Mouse (Mus musculus) liver, adult 2 months (tissue): Measurements from ENCODE around the gene Rhno1. TPM values are rescaled to one million over a fixed set of nuclear protein-coding genes. Genes with fewer than 3 reads are reported as not detected.

Experiments used
- DNase-seq: peaks from one replicate; pipeline ENCODE4 v3.0.0-alpha.2; 2011; ENCODE audit warnings: low read depth, low spot score; ENCODE audit errors: extremely low read depth
- H3K27ac ChIP-seq: fragments of 200-500 bp; replicated peaks from 2 replicates; pipeline ENCODE4 v1.5.1; 2012; ENCODE audit warnings: low read depth, mild to moderate bottlenecking, control low read depth, inconsistent platforms, low read length; ENCODE audit not compliant: insufficient read depth
- H3K27me3 ChIP-seq: fragments of 200-500 bp; 2 replicates; pipeline ENCODE4 v1.6.1; 2012; ENCODE audit warnings: mild to moderate bottlenecking, moderate library complexity, low read length, inconsistent platforms; ENCODE audit not compliant: control insufficient read depth, insufficient read depth
- H3K36me3 ChIP-seq: fragments of 200-500 bp; 2 replicates; pipeline ENCODE4 v1.6.1; 2012; ENCODE audit warnings: low read length, inconsistent platforms; ENCODE audit not compliant: control insufficient read depth, insufficient read depth
- H3K4me1 ChIP-seq: fragments of 200-500 bp; 2 replicates; pipeline ENCODE4 v1.6.1; 2011; ENCODE audit warnings: low read length; ENCODE audit not compliant: control insufficient read depth, insufficient read depth
- H3K4me3 ChIP-seq: fragments of 200-500 bp; 2 replicates; pipeline ENCODE4 v1.5.1; 2011; ENCODE audit warnings: low read depth, mild to moderate bottlenecking, control low read depth, low read length, moderate library complexity; ENCODE audit not compliant: insufficient read depth
- H3K79me2 ChIP-seq: fragments of 200-500 bp; 2 replicates; pipeline ENCODE4 v1.6.1; 2012; ENCODE audit warnings: inconsistent platforms, mild to moderate bottlenecking, low read length, moderate library complexity; ENCODE audit not compliant: control insufficient read depth, insufficient read depth
- H3K9ac ChIP-seq: fragments of 200-500 bp; 2 replicates; pipeline ENCODE4 v1.6.1; 2012; ENCODE audit warnings: low read depth, mild to moderate bottlenecking, control low read depth, inconsistent platforms, low read length
- CTCF ChIP-seq: fragments of 200-500 bp; IDR thresholded peaks from 2 replicates; pipeline ENCODE4 v1.5.1; 2011; ENCODE audit warnings: low read depth, low read length, control low read depth
- POLR2A ChIP-seq: fragments of 200-500 bp; IDR thresholded peaks from 2 replicates; pipeline ENCODE4 v1.6.1; 2011; ENCODE audit warnings: low read length, control low read depth; ENCODE audit not compliant: insufficient read depth; ENCODE audit errors: extremely low read depth
- WGBS: fragments of 180-500 bp; shearing (Covaris S2); methylation state at CpG from one replicate; pipeline ENCODE4 v1.1.7; 2018; 5-methylcytosine and 5-hydroxymethylcytosine counted together
- polyA plus RNA-seq: library from polyadenylated mRNA; depleted of rRNA; stranded (reverse); fragments of >200 nt; gene quantifications from 2 replicates; pipeline ENCODE4 v1.2.3, GENCODE M21; 2012
- total RNA-seq: library from RNA; depleted of rRNA; stranded (reverse); fragments of >200 nt; gene quantifications from 2 replicates; pipeline ENCODE4 v1.2.3, GENCODE M21; 2014

The Rhno1 gene
- total and polyA plus RNA-seq, 2 experiments, result 3.0 to 4.2 TPM

DNA sequence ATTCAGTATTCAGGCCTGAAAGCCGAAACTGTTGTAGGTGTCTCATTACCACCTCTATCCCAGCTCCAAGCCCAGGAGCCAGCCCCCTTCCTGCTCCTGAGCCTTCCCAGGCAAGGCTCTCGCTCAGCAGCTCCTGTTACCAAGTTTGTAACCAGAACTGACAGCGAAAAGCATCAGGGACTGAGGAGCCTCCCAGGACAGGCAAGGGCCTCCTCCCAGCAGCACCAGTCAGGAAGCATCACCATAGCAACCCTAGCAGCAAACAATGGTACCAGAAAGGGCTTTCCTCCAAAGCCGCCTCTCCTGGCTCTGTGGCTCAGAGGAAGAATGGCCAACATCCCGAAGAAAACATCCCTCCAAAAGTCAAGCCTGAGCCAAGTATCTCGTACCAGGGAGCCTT, 12.5 kb upstream of the Rhno1 start, which contains the start of the genes Tex52 and Gm44596:
Tex52 (plus strand) TSS at position 265 of the 400 bp plus-strand sequence.
Gm44596 (plus strand) TSS at position 312 of the 400 bp plus-strand sequence.
- DNase-seq, result no peak

DNA sequence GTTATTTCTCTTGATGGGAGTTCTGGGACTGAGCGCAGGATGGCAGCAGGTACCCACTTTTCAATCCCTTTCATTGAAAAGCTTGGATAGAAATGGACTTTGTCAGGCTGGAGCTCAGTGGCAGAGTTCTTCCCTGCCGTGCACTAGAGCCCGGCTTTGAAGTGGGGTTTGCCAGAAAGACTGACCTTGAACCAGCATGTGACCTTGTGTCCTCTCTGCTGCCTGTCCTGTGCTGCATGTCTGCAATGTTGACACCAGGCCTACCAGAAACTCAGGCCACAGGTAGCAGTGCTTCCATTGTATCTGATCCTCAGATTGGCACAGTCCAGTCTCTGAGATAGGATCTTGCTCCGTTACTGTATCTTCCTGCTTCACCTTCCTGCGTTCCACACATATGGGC, 7.3 kb upstream of the Rhno1 start:
- H3K4me3 ChIP-seq, result no peak overlapping the region
- H3K4me1 ChIP-seq, result no peaks in the 10 kb centered on the region
- H3K9ac ChIP-seq, result no peak overlapping the region
- TF ChIP-seq POLR2A (no peak), CTCF (no peak)
- peak; percentile 62 for DNase-seq
- H3K27me3 ChIP-seq, result no peaks in the 10 kb centered on the region
- H3K79me2 ChIP-seq, result no peaks in the 10 kb centered on the region
- H3K27ac ChIP-seq, result no peak overlapping the region
- WGBS, result 62% methylated on average over 5 of the region's 5 CpGs
- H3K36me3 ChIP-seq, result no peaks in the 10 kb centered on the region

More for the DNA sequence above, 12.5 kb upstream of the Rhno1 start, which contains the start of the genes Tex52 and Gm44596:
- H3K9ac ChIP-seq, result no peak within 1 kb of the TSS
- 81% methylated on average over 6 of the region's 6 CpGs for WGBS
- H3K4me1 ChIP-seq, result no peaks in the 10 kb centered on the region
- no peak within 1 kb of the TSS for H3K4me3 ChIP-seq
- H3K79me2 ChIP-seq, result no peaks in the 10 kb centered on the region
- no peaks in the 10 kb centered on the region for H3K27me3 ChIP-seq
- H3K36me3 ChIP-seq, result no peaks in the 10 kb centered on the region
- TF ChIP-seq POLR2A, result no peak
- no peak for TF ChIP-seq CTCF
- H3K27ac ChIP-seq, result no peak within 1 kb of the TSS

DNA sequence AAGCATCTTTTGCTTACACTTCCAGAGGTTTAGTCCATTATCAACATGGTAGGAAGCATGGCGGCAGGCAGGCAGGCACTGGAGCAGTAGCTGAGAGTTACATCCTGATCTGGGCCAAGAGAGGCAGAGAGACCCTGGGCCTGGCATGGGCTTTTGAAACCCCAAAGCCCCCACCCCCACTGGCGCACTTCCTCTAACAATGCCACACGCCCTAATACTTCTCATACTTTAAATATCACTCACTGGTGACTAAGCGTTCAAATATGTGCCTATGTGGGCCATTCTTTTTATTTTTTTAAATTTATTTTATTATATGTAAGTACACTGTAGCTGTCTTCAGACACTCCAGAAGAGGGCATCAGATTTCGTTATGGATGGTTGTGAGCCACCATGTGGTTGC, 3.8 kb upstream of the Rhno1 start:
- Histone ChIP-seq H3K79me2 (no peaks in the 10 kb centered on the region), H3K4me3 (no peak overlapping the region), H3K4me1 (peaks cover 6% of the 10 kb centered on the region), H3K9ac (no peak overlapping the region), H3K36me3 (no peaks in the 10 kb centered on the region), H3K27ac (no peak overlapping the region), H3K27me3 (no peaks in the 10 kb centered on the region)
- no peak for TF ChIP-seq POLR2A
- TF ChIP-seq CTCF, result no peak
- 97% methylated on average over 5 of the region's 5 CpGs for WGBS
- DNase-seq, result no peak

DNA sequence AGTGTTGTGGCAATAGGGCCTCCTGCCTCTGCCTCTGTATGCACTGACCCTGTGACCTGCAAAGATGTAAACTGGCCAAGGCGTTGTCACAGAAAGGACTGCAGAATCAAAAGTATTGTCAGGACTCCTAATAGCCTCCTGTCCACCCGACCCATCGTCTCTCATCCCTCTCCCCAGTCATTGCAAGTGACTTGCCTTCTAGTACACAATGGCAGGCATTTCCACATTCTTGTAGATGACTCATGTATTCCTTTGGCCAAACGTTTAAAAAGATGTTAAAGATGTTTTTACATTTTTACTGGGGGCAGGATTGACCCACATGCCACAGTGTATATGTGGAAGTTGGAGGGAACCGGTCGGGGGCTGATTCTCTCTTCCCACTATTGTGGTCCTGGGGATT, 2.0 kb upstream of the Rhno1 start:
- Histone ChIP-seq H3K4me1 (peaks cover 8% of the 10 kb centered on the region), H3K9ac (no peak overlapping the region), H3K27me3 (no peaks in the 10 kb centered on the region), H3K79me2 (no peaks in the 10 kb centered on the region; the same call in 1 of the 2 replicates), H3K36me3 (no peaks in the 10 kb centered on the region), H3K4me3 (no peak overlapping the region), H3K27ac (no peak overlapping the region)
- no peak for TF ChIP-seq CTCF
- no peak for TF ChIP-seq POLR2A
- no peak for DNase-seq
- WGBS, result 75% methylated on average over 6 of the region's 6 CpGs

DNA sequence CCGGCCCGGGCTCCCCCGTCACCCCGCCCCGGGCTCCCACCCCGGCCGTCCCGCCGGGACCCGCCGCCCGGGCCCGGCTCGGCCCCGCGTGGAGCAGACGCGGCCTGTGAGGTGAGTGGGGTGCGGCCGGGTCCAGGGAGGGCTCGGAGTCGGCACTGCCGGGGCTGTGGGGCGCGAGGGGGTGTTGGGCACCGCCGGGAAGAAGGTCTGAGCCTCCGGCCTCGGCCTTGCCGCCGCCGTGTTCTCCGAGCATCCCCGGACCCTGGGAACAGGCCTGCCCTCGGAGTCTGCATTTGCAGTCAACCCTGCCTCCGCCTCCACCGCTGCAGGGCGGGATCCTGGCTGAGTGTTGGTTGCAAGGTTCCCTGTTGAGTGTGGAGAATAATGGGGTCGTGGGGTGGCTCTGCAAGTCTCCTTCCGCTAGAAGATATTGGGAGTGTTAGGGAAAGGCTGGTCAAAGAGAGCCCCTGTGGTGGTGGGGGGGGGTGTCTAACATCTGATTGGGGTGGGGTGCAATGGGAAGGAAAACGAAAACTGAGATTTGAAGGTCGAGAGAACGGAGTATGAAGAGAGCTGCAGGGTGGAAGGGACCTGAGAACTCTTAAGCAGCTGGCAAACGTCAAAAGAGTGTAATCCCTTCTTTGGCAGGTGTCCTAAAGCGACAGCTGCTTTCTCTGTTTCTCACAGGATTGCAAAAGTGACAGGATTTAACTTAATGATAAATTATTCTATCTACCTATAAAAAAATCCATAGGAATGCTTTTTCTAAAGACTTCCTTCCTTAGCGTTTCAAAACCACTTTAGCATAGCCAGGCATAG, 505 bp upstream of the Rhno1 start:
- Histone ChIP-seq H3K4me1 (peaks cover 8% of the 10 kb centered on the region), H3K79me2 (no peaks in the 10 kb centered on the region; the same call in 1 of the 2 replicates), H3K4me3 (peak overlapping the region; percentile 89; the same call in 1 of the 2 replicates), H3K9ac (peak overlapping the region; percentile 31), H3K36me3 (no peaks in the 10 kb centered on the region), H3K27me3 (no peaks in the 10 kb centered on the region), H3K27ac (no peak overlapping the region)
- no peak for TF ChIP-seq POLR2A
- TF ChIP-seq CTCF, result no peak
- DNase-seq, result no peak
- 5% methylated on average over 45 of the region's 46 CpGs for WGBS

DNA sequence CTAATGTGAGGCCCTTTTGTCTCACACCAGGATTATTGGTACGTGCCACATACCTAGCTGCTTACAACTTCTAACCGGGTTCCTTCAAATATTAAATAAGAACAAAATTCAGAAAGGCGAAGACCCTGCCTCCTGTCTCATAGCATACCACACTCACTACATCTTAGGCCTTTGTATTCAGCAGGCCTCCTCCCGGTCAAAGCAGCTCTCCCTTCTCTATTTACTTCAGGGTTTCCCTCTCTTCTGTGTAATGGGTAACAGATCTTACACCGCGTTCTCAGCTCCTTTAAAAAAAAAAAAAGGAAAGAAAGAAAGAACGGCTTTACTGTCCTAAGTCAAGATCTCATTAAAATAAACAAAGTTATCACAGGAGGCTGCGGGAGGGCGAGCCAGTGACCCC, 810 bp downstream of the Rhno1 start:
- 25% methylated on average over 9 of the region's 9 CpGs for WGBS
- peaks cover 8% of the 10 kb centered on the region for H3K4me1 ChIP-seq
- no peaks in the 10 kb centered on the region; the same call in 1 of the 2 replicates for H3K36me3 ChIP-seq
- no peak overlapping the region for H3K27ac ChIP-seq
- TF ChIP-seq CTCF, result no peak
- TF ChIP-seq POLR2A, result no peak
- peak overlapping the region; percentile 92 for H3K9ac ChIP-seq
- H3K79me2 ChIP-seq, result no peaks in the 10 kb centered on the region; the same call in 1 of the 2 replicates
- no peak for DNase-seq
- H3K4me3 ChIP-seq, result peak overlapping the region; percentile 89
- H3K27me3 ChIP-seq, result no peaks in the 10 kb centered on the region
